Mouse (Mus musculus) adrenal gland, postnatal 4 days (tissue): ENCODE measurements around the gene Ahctf1. TPM values are rescaled to one million over a fixed set of nuclear protein-coding genes. Genes with fewer than 3 reads are reported as not detected.
"Not testable (repeated sequence)": the region's sequence is repeated elsewhere in the genome, so short reads cannot be mapped to it uniquely, and the experiment has no call there.

Experiments
- DNase-seq, 2 experiments: peaks; one replicate each; pipeline ENCODE4 v3.0.0; 2021 to 2022; ENCODE audit warnings: low spot score in 2 of 2, mixed read lengths in 2 of 2
- long read RNA-seq, 2 experiments: library from polyadenylated mRNA; stranded (forward); transcript quantifications; one replicate each; pipeline ENCODE4 v2.0.0; 2021
- total RNA-seq, 2 experiments: library from RNA; stranded (reverse); gene quantifications; 2 replicates each; pipeline ENCODE4 v1.2.3; 2021

Ahctf1 gene
- 10 to 100 TPM; 33.7 to 41.5 TPM for total RNA-seq
- long read RNA-seq, experiment 1, partial matches to known transcripts = 0 of 1 reads
- long read RNA-seq, experiment 1, other reads (novel, unspliced or antisense) = 0 of 1 reads
- long read RNA-seq, experiment 2, partial matches to known transcripts = 7 of 8 reads
- long read RNA-seq, experiment 2, other reads (novel, unspliced or antisense) = 1 of 8 reads

DNA sequence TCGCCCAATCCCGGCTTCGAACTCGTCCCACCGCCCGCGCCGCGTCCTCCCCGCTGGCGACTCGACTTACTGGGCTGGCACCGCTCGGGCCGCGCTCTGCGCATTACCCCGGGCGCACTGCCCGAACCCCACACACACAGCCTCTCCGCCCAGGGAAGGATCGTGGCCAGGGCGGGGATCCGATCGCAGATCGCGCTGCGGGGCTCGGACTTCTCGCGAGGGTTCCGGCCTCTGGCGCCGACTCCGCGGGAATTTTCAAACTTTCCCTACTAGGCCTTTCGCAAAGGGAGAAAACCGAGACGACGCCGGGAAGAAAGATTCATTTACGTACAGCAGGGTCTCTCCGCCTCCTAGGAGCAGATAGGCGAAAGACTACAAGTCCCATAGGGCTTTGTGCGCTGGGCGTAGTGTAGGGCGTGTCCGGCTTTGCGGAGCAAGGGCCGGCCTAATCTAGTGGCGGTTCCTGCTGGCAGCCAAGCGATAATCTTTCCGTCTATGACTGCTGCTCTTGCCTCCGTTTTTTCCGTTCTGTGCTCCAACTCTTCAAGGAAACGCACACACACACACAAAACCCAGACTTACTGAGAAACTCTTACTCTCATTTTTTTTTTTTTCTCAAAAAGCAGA lies at the start of gene Ahctf1:
Gene Ahctf1 (minus strand): TSS at position 168 of the 627 bp plus-strand sequence.
- peak; percentile 94 to 96 for DNase-seq

GRCm38 (mm10) chr1:179847759-179848389 lies 44.4 kb upstream of the Ahctf1 start:
- peak; percentile 76 to 79 for DNase-seq

DNA sequence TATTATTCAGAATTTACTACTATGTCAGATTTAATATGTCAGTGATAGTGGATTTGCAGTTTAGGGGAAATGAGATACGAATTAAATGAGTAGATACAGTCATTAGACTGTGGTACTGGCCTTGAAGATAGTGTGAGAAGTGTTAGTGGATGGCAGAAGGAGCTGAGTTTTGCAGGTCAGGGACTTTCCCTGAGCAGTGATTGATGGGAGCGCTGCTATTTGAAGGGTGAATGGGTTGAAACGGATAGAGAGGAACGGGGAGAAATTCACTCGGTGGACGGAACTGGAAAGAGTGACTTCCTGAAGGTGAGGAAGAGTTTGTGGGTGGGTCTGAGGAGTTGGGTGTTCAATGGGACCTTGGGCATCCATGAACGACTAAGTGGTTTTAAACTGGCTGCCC lies 43.7 kb upstream of the Ahctf1 start:
- DNase-seq = no peak

DNA sequence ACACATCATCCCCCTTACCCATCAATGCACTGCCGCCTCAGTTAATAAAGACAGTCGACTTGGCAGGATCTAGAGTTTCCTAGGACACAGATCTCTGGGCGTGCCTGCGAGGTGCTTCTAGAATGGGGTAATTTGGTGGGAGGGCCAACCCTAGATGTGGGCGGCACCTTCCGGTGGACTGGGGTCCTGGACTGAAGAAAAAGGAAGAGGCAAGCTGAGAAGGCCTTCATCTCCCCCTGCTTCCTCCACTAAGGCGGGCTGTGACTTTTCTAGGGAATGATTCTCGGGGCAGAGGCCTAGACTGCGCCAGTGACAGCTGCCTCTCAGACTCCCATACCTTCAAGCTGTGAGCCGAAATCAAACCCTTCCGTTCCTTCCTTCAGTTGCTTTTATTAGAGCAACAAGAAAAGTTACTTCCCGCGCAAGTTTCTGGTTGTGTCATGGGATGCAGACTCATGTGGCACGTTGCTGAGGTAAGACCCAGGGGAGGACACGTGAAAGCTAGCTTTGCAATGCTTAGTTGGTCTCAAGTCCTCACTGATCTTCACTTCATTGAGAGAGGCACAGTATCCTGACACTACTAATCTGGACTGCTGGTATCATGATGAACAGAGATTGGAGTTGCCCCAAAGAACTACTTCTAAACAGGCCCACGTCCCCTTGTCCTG lies 42.5 kb upstream of the Ahctf1 start:
- DNase-seq = no peak

GRCm38 (mm10) chr1:179844894-179845293 lies 41.4 kb upstream of the Ahctf1 start:
- peak; percentile 24 to 56 for DNase-seq

GRCm38 (mm10) chr1:179843981-179844380 lies 40.5 kb upstream of the Ahctf1 start:
- no peak for DNase-seq

- no peak for DNase-seq
Measured at GRCm38 (mm10) chr1:179842568-179842967, 39.1 kb upstream of the Ahctf1 start.

GRCm38 (mm10) chr1:179836426-179837404 lies 33.2 kb upstream of the Ahctf1 start:
- DNase-seq = no peak

DNA sequence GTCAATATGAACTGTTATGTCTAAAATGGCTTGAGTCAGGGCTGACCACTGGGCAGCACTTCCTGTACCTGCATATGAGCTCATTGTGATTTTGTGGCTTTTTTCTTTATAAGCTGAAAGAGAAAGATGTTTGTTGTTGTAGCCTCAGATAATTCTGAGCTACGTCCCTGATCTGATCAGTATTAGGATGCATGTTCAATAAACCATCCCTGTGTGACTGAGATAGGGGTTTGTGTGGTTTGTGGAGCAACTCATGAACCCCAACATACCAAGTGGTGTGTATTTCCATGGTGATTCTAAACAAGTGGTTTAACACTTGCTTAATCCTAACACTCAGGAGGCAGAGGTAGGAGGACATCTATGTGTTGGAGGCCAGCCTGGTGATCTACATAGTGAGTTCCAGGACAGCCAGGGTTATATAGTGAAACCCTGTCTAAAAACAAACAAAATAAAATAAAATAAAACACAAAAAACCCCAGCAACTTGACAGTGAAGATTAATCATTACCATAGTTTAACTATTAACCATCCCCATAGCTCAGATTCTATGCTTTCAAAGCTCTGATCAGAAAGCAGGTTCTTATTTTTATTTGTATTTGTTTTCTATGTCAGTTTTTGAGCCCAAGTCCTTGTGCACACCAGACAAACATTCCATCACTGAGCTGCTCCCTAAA lies 32.4 kb upstream of the Ahctf1 start:
- DNase-seq = no peak

GRCm38 (mm10) chr1:179833596-179833995 lies 30.1 kb upstream of the Ahctf1 start:
- no peak for DNase-seq

- DNase-seq = no peak
Measured at GRCm38 (mm10) chr1:179832710-179833240, 29.3 kb upstream of the Ahctf1 start.

DNA sequence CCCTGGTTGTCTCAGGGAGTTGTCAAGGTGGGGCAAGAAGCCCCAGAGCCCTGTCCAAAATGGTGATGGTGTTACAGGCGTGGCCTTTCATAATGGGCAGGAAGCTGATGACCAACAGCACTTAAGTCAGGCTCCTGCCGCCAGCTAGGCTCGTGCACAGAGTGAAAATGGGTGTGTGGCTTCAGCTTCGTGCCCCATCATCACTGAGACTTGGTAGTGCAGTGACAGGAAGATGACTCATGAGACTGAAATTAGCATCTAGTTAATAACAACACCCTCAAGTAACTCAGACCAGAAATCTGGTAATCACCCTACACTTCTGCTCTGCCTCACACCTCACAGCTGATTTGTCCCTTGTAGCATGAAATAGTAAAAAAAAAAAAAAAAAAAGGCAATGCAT lies 25.4 kb upstream of the Ahctf1 start:
- no peak for DNase-seq

DNA sequence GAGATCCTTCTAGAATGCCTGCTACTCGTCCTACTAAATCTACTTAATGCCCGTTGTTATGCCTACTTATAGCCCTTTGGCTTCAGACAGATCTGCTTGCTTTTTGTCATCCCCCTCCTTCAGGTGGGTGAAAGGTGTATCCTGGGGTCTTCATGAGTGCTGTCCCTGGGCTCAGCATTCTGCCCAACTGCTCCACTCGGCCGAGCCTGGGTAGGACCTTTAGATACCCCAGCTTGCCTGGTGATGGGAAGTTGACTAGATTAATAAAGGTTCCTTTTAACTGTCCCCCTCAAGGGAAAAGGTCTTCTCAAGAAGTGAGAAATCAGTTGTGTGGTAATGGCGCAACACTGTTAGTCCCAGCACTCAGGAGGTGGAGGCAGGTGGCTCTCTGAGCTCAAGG lies 24.6 kb upstream of the Ahctf1 start:
- no peak for DNase-seq

- no peak for DNase-seq
Measured at GRCm38 (mm10) chr1:179824549-179824948, 21.1 kb upstream of the Ahctf1 start.

DNA sequence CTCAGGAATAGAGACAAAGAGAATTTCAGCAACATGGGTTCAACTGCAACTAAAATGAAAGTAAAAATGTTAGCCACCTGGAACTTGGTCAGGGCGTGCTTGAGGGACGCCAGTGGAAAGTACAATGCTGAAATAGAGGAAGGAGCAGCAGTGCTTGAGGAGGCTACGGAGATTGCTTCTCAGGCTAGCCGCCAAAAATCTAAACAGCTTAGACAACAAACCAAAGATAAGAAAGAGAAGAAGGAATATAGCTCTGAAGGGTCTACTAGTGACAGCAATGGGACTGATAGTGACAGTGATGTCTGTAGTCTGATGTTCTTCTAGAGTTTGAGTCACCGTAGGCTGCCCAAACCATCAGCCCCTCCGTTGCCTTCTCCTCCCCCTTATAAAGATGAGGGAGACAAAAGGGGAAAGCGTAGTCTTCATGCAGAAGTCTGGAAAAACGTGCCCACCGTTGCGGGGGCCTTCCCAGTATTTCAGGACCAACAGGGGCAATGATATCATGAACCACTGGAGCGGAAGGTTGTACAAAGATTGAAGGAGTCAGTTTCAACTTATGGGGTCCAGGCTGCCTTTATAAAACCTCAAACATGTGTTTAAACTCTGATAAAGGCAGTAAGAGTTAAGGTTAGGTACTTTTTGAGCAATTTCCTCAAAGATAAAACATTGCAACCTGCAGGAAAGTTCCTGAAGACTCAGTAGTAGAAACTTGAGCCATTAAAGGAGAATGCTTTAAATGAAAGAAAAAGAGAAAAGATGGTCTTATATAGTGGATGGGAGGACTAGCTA lies 15.2 kb upstream of the Ahctf1 start:
- DNase-seq = not testable (repeated sequence)

GRCm38 (mm10) chr1:179814616-179815015 lies 11.1 kb upstream of the Ahctf1 start:
- DNase-seq = no peak

- DNase-seq = no peak
Measured at GRCm38 (mm10) chr1:179813385-179813784, 9.9 kb upstream of the Ahctf1 start.

DNA sequence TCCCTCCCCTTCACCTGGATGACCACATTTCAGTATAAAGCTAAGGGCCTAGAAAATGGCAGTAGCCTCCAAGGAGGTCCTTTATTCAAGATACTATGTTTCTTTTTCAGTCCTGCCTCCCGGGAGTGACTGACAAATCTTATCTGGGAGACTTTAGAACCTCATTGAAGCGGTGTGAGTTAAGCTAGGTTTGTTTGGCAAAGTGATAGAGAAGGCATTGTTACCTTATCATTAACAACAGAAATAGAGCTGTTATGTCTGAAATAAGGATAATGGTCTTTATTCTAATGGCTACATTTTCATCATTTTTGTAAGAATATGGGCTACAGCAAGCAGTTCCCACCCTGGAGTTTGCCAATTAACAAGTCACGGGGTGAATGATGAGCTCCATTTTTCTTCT lies 4.8 kb upstream of the Ahctf1 start:
- no peak for DNase-seq

DNA sequence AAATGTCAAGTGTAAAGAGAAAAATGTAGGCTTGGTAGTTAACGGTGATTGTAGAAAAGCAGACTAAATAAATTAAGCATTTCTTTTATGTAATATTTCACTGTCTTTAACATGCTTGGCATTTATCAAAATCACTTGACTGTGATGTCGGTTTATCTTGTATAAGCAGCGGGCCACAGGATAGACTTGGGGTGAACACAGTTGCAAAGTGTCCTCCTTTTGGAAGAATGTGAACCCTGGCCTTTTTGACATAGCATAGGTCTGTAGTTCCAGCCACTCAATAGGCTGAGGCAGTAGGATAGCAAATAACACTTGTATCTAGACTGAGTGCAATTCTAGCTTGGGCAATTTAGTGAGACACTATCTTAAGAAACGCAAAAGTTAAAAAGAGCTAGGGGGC lies 4.0 kb upstream of the Ahctf1 start:
- no peak for DNase-seq
